Mouse (Mus musculus) ES-CJ7 (cell line): ENCODE results near the gene Wfdc9.

Source experiments
- DNase-seq: peaks from one replicate; pipeline ENCODE4 v3.0.0; 2011; ENCODE audit warnings: low read depth, low spot score

The Wfdc9 gene

GRCm38 (mm10) chr2:164656483-164656882 lies at the start of gene Wfdc9:
Gene Wfdc9 (minus strand): TSS chr2:164656583.
- no peak for DNase-seq

GRCm38 (mm10) chr2:164705991-164706390 lies 49.6 kb upstream of the Wfdc9 start:
- DNase-seq, result no peak

- no peak for DNase-seq
Observed at GRCm38 (mm10) chr2:164705328-164705727, 48.9 kb upstream of the Wfdc9 start.

- peak; percentile 19 for DNase-seq
Observed at GRCm38 (mm10) chr2:164704235-164704634, 47.9 kb upstream of the Wfdc9 start.

- no peak for DNase-seq
Observed at GRCm38 (mm10) chr2:164701761-164702160, 45.4 kb upstream of the Wfdc9 start.

- no peak for DNase-seq
Observed at GRCm38 (mm10) chr2:164700959-164701358, 44.6 kb upstream of the Wfdc9 start.

GRCm38 (mm10) chr2:164698201-164698600 lies 41.8 kb upstream of the Wfdc9 start, which contains the start of gene Spint4:
Gene Spint4 (plus strand): TSS chr2:164698501.
- DNase-seq, result no peak

GRCm38 (mm10) chr2:164684807-164685206 lies 28.4 kb upstream of the Wfdc9 start, which contains the start of gene Wfdc13:
Gene Wfdc13 (plus strand): TSS chr2:164685107.
- no peak for DNase-seq

GRCm38 (mm10) chr2:164679906-164680305 lies 23.5 kb upstream of the Wfdc9 start:
- no peak for DNase-seq

- peak; percentile 82 for DNase-seq
Observed at GRCm38 (mm10) chr2:164678848-164679625, 22.7 kb upstream of the Wfdc9 start.

- DNase-seq, result no peak
Observed at GRCm38 (mm10) chr2:164676916-164677685, 20.7 kb upstream of the Wfdc9 start.

- DNase-seq, result peak; percentile 11
Observed at GRCm38 (mm10) chr2:164676103-164676502, 19.7 kb upstream of the Wfdc9 start.

- no peak for DNase-seq
Observed at GRCm38 (mm10) chr2:164673987-164674386, 17.6 kb upstream of the Wfdc9 start, which contains the start of gene Wfdc11. Gene Wfdc11 (minus strand): TSS chr2:164674087.

GRCm38 (mm10) chr2:164670938-164671337 lies 14.6 kb upstream of the Wfdc9 start:
- no peak for DNase-seq

GRCm38 (mm10) chr2:164670261-164670660 lies 13.9 kb upstream of the Wfdc9 start:
- DNase-seq, result no peak

- DNase-seq, result no peak
Observed at GRCm38 (mm10) chr2:164664851-164665250, 8.5 kb upstream of the Wfdc9 start.

- peak; percentile 69 for DNase-seq
Observed at GRCm38 (mm10) chr2:164655858-164656257, 525 bp downstream of the Wfdc9 start, which contains the start of gene Wfdc10. Gene Wfdc10 (plus strand): TSS chr2:164656046.

GRCm38 (mm10) chr2:164641881-164642673 lies 14.3 kb downstream of the Wfdc9 start:
- DNase-seq, result peak; percentile 12

- peak; percentile 69 for DNase-seq
Observed at GRCm38 (mm10) chr2:164641129-164641528, 15.3 kb downstream of the Wfdc9 start.

- DNase-seq, result no peak
Observed at GRCm38 (mm10) chr2:164638696-164639095, 17.7 kb downstream of the Wfdc9 start, which contains the start of gene Wfdc16. Gene Wfdc16 (minus strand): TSS chr2:164638796.

- DNase-seq, result peak; percentile 55
Observed at GRCm38 (mm10) chr2:164635266-164635665, 21.1 kb downstream of the Wfdc9 start.
